Mouse (Mus musculus) cerebellum, adult 2 months (tissue): ENCODE measurements around the gene Ikzf1.

Experiments
- CTCF ChIP-seq: fragments of 200-500 bp; IDR thresholded peaks from 2 replicates; pipeline ENCODE4 v1.5.1; 2011; ENCODE audit warnings: low read depth, mild to moderate bottlenecking, control low read depth, low read length, moderate library complexity, borderline replicate concordance; ENCODE audit not compliant: insufficient read depth
- POLR2A ChIP-seq: fragments of 200-500 bp; IDR thresholded peaks from 2 replicates; pipeline ENCODE4 v1.6.1; 2011; ENCODE audit warnings: low read length, control low read depth, borderline replicate concordance; ENCODE audit not compliant: insufficient read depth

DNA sequence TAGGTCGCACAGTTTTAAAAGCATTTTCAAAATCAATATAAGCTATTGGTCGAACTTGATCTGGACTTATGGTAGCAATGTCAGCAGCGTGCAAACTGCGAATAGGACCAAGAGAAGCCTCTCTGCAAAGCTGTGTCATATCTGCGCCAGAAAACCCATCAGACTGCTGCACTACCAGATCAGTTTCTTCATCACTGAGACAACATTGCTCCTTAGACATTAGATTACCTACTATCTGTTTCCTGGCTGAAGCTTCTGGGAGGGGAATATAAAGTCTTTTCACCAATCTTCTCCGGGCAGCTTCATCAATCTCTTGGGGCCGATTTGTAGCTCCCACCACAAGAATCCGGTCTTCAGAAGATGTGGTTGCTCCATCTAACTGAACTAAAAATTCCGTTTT, 116.3 kb downstream of the Ikzf1 start:
- TF ChIP-seq CTCF (no peak), POLR2A (no peak)
